Mouse (Mus musculus): ENCODE data around the gene Tex2. TPM values are rescaled to one million over a fixed set of nuclear protein-coding genes. Genes with fewer than 3 reads are reported as not detected.
"Not testable (repeated sequence)": the region's sequence is repeated elsewhere in the genome, so short reads cannot be mapped to it uniquely, and the experiment has no call there.

Tex2 gene
- polyA plus RNA-seq, 1 experiment: 34.6 TPM

DNA sequence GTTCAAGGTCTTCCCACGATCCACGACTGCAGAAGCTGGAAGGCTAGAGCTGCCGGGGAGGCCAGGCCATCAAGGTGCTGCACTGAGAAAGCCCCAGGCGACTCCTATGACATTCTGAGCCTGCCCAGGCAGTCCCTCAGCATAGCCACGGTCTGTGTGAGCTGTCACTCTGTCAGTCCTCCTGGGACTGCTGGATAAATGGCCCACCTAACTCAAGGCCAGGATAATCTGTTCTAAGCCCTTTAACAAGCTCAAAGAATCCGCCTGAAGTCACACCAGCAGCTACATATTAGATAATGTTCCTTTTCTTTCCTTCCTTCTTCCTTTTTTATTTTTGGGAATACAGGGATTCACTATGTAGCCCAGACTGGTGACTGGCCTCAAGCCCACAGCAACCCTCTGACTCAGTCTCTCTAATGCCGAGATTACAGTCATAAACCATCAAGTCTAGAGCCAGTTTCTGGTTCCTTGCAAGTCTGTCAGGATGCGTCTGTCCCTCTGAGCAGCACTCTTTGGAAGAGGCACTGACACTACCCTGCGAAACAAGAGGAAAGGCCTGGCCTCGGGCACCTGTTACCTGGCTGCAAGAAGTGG is 15.4 kb downstream of the Tex2 start:
- TF ChIP-seq POLR2A (IDR thresholded peaks at IDR 0.05; ENCODE audit: borderline replicate concordance, extremely low read depth, insufficient read depth, insufficient read length, poor library complexity, severe bottlenecking): no peak
- no peak for TF ChIP-seq CTCF (IDR thresholded peaks at IDR 0.05; ENCODE audit: borderline replicate concordance, extremely low read depth, insufficient read depth, insufficient read length)
- DNase-seq (ENCODE audit: low read depth): no peak

DNA sequence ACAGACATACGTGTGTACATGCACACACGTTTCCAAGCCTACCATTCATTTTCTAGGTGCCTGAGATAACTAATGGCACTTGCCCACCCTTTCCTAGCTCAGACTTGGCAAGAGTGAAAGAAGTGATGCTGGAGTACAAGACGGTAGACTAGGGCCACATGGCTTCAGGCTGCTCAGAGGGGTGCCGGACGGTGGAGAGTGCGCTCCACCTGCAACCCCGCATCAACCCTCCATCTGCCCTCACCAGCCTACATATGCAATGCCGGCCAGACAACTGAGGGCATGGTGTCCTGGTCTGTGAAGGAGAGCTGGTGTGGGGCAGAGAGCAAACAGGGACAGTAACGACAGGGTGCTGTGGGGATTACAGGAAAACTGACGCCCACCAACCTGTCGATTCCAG is 22.0 kb downstream of the Tex2 start:
- no peak for TF ChIP-seq POLR2A (IDR thresholded peaks at IDR 0.05; ENCODE audit: borderline replicate concordance, extremely low read depth, insufficient read depth, insufficient read length, poor library complexity, severe bottlenecking)
- DNase-seq (ENCODE audit: low read depth): no peak

GRCm38 (mm10) chr11:106590143-106590542 is 23.1 kb downstream of the Tex2 start:
- no peak for DNase-seq (ENCODE audit: low read depth)
- TF ChIP-seq POLR2A (IDR thresholded peaks at IDR 0.05; ENCODE audit: borderline replicate concordance, extremely low read depth, insufficient read depth, insufficient read length, poor library complexity, severe bottlenecking): no peak
- no peak for TF ChIP-seq CTCF (IDR thresholded peaks at IDR 0.05; ENCODE audit: borderline replicate concordance, extremely low read depth, insufficient read depth, insufficient read length)

- no peak for DNase-seq (ENCODE audit: low read depth)
- TF ChIP-seq POLR2A (IDR thresholded peaks at IDR 0.05; ENCODE audit: borderline replicate concordance, extremely low read depth, insufficient read depth, insufficient read length, poor library complexity, severe bottlenecking) (no peak), CTCF (IDR thresholded peaks at IDR 0.05; ENCODE audit: borderline replicate concordance, extremely low read depth, insufficient read depth, insufficient read length) (no peak)
Observed at GRCm38 (mm10) chr11:106588781-106589180, 24.4 kb downstream of the Tex2 start.

DNA sequence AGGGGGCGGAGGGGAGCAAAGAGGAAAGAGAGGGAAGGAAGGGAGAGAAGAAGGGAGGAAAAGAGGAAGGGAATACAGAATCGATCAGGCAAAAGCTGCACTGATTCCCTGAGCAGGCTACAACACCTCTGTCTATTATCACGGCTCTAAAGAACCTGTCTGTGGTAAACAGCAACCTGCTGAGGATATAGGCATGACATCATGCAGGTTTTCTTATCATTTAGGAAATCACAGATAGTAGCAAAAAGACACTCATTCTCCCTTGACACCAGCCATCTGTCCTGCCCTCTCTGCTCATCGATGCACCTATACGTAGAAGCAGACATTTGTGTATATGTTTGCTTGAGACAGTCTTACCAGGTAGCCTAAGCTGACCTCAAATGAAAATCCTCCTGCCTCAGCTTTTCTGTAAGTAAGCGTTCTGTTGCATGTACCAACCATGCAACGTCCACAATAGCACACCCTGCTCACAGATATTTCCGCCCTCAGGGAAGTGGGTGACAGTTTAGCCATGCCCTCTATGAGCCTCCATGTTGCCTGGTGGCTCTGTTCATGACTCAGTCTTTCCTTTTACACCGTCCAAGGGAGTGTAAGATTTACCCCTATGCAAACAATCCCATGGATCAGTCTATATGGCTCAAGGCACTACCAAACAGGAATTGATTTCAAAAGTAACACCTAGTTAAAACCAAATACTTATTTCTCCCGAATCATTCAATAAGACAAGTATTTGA is 25.3 kb downstream of the Tex2 start:
- TF ChIP-seq CTCF (IDR thresholded peaks at IDR 0.05; ENCODE audit: borderline replicate concordance, extremely low read depth, insufficient read depth, insufficient read length) (no peak), POLR2A (IDR thresholded peaks at IDR 0.05; ENCODE audit: borderline replicate concordance, extremely low read depth, insufficient read depth, insufficient read length, poor library complexity, severe bottlenecking) (no peak)
- DNase-seq (ENCODE audit: low read depth): no peak

DNA sequence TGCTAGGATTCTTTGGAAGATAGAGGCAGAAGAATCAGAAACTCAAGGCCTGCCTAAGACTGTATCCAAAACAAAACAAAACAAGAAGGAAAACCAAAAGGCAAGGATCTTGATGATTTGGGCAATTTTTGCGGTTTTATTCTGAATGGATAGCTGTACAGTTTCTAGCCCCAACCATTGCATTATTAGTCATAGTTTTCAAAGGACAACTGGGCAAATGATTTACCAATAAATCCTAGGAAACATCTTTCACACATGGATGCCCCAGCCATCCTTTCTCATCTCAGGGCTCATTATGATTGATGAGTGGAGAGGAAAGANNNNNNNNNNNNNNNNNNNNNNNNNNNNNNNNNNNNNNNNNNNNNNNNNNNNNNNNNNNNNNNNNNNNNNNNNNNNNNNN is 29.4 kb downstream of the Tex2 start:
- DNase-seq (ENCODE audit: low read depth): no peak
- no peak for TF ChIP-seq CTCF (IDR thresholded peaks at IDR 0.05; ENCODE audit: borderline replicate concordance, extremely low read depth, insufficient read depth, insufficient read length)
- no peak for TF ChIP-seq POLR2A (IDR thresholded peaks at IDR 0.05; ENCODE audit: borderline replicate concordance, extremely low read depth, insufficient read depth, insufficient read length, poor library complexity, severe bottlenecking)

- DNase-seq (ENCODE audit: low read depth): no peak
- TF ChIP-seq POLR2A (IDR thresholded peaks at IDR 0.05; ENCODE audit: borderline replicate concordance, extremely low read depth, insufficient read depth, insufficient read length, poor library complexity, severe bottlenecking) (no peak), CTCF (IDR thresholded peaks at IDR 0.05; ENCODE audit: borderline replicate concordance, extremely low read depth, insufficient read depth, insufficient read length) (no peak)
Observed at GRCm38 (mm10) chr11:106581357-106581756, 31.9 kb downstream of the Tex2 start.

DNA sequence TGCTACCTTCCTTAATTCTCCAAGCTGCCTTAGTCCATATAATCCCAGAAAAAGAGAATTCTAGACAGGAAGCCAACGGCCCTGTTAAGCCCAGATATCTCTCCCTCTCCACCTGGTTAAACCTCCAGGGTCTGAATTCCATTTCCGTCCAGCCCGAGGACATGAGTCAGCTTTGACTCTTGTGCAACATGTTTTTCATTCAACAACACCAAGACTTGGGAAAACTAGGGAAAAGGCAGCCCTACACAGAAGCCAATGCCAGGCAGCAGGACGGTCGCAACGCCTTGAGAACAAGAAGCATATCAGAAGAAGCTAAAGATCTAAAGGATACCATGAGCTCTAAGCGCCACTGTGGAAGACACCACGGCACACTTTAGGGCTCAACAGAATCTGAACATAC is 32.8 kb downstream of the Tex2 start:
- no peak for TF ChIP-seq CTCF (IDR thresholded peaks at IDR 0.05; ENCODE audit: borderline replicate concordance, extremely low read depth, insufficient read depth, insufficient read length)
- no peak for DNase-seq (ENCODE audit: low read depth)

- no peak for TF ChIP-seq CTCF (IDR thresholded peaks at IDR 0.05; ENCODE audit: borderline replicate concordance, extremely low read depth, insufficient read depth, insufficient read length)
- TF ChIP-seq POLR2A (IDR thresholded peaks at IDR 0.05; ENCODE audit: borderline replicate concordance, extremely low read depth, insufficient read depth, insufficient read length, poor library complexity, severe bottlenecking): no peak
Observed at GRCm38 (mm10) chr11:106579957-106580356, 33.3 kb downstream of the Tex2 start.

GRCm38 (mm10) chr11:106579146-106579545 is 34.1 kb downstream of the Tex2 start:
- DNase-seq (ENCODE audit: low read depth): no peak

More at GRCm38 (mm10) chr11:106579957-106580356, 33.3 kb downstream of the Tex2 start:
- DNase-seq (ENCODE audit: low read depth): no peak

DNA sequence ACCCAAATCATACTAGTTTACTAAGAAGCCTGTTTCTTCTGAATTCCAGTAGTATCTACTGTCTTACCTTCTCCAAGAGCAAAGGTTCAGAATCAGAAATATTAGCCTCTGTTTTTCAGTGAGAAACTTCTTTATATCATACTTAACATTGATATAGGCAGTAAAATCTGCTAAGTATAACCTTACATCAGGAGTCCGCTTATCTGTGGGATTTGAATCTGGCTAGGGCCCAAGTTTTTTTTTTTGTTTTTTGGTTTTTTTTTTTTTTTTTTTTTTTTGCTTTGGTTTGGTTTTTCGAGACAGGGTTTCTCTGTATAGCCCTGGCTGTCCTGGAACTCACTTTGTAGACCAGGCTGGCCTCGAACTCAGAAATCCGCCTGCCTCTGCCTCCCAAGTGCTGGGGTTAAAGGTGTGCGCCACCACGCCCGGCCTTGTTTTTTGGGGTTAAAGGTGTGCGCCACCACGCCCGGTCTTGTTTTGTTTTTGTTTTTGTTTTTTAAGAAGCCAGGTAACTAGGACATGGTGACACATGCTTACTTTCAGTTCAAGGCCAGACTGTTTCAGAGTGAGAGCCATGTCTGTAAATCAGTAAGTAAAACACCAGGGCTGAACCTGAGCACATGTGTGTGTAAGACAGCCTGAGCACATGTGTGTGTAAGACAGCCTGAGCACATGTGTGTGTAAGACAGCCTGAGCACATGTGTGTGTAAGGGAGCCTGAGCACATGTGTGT is 35.4 kb downstream of the Tex2 start:
- not testable (repeated sequence) for DNase-seq (ENCODE audit: low read depth)

More at GRCm38 (mm10) chr11:106579146-106579545, 34.1 kb downstream of the Tex2 start:
- TF ChIP-seq POLR2A (IDR thresholded peaks at IDR 0.05; ENCODE audit: borderline replicate concordance, extremely low read depth, insufficient read depth, insufficient read length, poor library complexity, severe bottlenecking) (no peak), CTCF (IDR thresholded peaks at IDR 0.05; ENCODE audit: borderline replicate concordance, extremely low read depth, insufficient read depth, insufficient read length) (no peak)

- no peak for DNase-seq (ENCODE audit: low read depth)
- TF ChIP-seq POLR2A (IDR thresholded peaks at IDR 0.05; ENCODE audit: borderline replicate concordance, extremely low read depth, insufficient read depth, insufficient read length, poor library complexity, severe bottlenecking) (no peak), CTCF (IDR thresholded peaks at IDR 0.05; ENCODE audit: borderline replicate concordance, extremely low read depth, insufficient read depth, insufficient read length) (no peak)
Observed at GRCm38 (mm10) chr11:106574456-106574855, 38.8 kb downstream of the Tex2 start.

Measured in brain, embryonic 14.5 days (tissue).